Mouse (Mus musculus): Measurements from ENCODE around the gene Hmgn1. TPM values are rescaled to one million over a fixed set of nuclear protein-coding genes. Genes with fewer than 3 reads are reported as not detected.
"Not testable (repeated sequence)": the region's sequence is repeated elsewhere in the genome, so short reads cannot be mapped to it uniquely, and the experiment has no call there.

Gene Hmgn1
- polyA plus RNA-seq, 1 experiment from 2014 or later, result 72.6 TPM

DNA sequence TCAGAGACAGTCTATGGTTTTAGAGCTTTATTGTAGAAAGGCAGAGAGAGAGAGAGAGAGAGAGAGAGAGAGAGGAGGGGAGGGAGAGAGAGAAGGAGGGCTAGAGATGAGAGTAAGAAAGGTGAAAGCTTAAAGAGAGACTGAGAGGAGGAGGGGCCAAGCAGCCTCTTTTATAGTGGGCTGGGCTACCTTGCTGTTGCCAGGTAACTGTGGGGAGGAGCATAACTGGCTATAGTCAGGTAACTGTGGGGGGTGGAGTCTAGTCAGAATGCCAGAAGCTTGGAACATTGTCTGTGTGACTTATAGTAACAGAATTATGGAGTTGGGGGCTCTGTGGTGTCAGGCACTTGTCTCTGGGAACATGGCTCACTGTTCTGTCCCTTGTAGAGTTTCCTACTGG is 29.7 kb downstream of the Hmgn1 start:
- not testable (repeated sequence) for H3K27ac ChIP-seq; H3K79me2 ChIP-seq (ENCODE audit: inconsistent target); H3K4me3 ChIP-seq (ENCODE audit: inconsistent target); H3K36me3 ChIP-seq (ENCODE audit: inconsistent target)

DNA sequence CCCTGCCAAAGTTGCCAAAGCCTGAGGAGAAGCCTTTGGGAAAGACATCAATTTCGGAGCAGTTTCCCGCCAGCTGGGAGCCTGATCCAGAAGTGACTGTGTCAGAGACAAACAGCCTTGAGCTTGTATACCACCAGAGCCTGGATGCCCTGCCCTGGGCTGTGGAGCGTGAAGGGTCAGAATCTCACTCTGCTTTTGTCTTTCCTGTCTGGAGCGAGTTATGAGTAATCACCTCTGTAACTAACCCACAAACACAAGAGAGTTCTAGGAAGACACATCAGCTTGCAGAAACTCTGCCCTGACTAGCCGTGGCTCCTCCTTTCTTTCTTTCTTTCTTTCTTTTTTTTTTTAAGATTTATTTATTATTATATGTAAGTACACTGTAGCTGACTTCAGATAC is 31.6 kb downstream of the Hmgn1 start:
- Histone ChIP-seq H3K36me3 (ENCODE audit: inconsistent target) (no peaks in the 10 kb centered on the region), H3K27ac (no peak overlapping the region), H3K4me3 (ENCODE audit: inconsistent target) (no peak overlapping the region), H3K79me2 (ENCODE audit: inconsistent target) (no peaks in the 10 kb centered on the region)
- 89% methylated on average over 5 of the region's 5 CpGs for WGBS (ENCODE audit: missing documents)

DNA sequence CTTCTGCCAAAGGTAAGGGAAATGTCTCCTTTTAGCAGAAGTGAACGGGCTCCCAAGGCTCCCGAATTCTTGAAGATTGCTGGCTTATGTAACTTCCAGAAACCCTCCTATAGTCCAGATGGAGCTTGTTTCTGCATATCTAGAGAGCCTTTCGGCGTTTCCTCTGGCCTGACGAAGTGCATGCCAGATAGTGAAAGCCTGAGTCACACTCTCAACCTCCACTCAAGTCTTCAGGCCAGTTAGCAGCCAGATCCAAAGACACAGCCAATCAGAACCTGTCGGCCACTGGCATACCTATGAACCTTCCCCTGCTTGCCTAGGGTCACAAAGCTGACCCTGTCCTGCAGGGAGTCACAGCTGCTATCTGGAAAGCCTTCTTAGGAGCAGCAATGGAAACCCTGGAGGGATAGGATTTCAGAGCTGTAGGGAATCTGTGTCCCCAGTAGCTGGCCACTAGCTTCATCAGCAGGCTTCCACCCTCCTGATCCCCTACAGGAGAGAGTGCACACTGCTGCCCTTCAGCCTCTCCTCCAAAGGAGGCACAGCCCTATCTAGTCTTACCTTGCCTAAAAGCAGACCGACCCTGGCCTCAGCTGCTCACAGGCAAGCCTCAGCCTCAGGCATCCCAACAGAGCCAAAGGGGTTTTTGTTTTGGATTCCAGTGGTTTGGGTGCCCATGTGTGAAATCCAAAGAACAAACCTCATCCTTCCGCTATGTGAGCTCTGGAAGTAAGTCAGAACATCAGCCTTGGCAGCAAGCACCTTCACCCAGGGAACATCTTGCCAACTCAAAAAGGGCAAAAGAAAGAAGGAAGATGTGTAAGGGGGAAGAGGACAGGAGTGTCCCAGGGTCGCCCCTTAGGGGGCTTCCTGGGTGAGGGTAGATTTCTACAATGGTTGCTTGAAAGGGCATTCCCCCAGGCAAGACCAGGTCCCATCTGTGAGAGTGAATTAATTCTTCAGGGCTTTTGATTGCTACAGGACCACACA is 35.7 kb downstream of the Hmgn1 start:
- H3K4me3 ChIP-seq (ENCODE audit: inconsistent target), result no peak overlapping the region
- H3K79me2 ChIP-seq (ENCODE audit: inconsistent target), result no peaks in the 10 kb centered on the region
- no peak overlapping the region for H3K27ac ChIP-seq
- 84% methylated on average over 9 of the region's 9 CpGs for WGBS (ENCODE audit: missing documents)
- H3K36me3 ChIP-seq (ENCODE audit: inconsistent target), result no peaks in the 10 kb centered on the region

DNA sequence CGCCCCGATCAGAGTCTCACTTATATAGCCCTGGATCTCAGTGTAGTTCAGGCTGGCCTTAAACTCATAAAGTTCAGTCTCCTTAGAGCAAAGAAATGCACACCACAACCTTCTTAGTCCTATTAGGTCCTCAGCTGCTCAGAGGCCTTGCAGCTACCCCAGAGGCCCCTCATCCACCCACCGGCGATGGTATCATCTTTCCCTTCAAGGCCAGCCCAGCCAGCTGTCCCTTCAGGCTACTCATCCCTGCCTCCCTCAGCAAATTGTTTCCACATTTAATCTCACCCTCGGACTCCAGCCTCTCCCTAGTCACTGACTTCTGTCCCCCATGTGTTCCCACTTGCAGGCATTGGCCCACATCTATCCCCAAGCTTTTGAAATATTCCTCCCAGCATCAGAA is 39.4 kb downstream of the Hmgn1 start:
- Histone ChIP-seq H3K36me3 (ENCODE audit: inconsistent target) (no peaks in the 10 kb centered on the region), H3K27ac (no peak overlapping the region), H3K4me3 (ENCODE audit: inconsistent target) (no peak overlapping the region), H3K79me2 (ENCODE audit: inconsistent target) (no peaks in the 10 kb centered on the region)
- WGBS (ENCODE audit: missing documents), result 97% methylated on average over 5 of the region's 5 CpGs

DNA sequence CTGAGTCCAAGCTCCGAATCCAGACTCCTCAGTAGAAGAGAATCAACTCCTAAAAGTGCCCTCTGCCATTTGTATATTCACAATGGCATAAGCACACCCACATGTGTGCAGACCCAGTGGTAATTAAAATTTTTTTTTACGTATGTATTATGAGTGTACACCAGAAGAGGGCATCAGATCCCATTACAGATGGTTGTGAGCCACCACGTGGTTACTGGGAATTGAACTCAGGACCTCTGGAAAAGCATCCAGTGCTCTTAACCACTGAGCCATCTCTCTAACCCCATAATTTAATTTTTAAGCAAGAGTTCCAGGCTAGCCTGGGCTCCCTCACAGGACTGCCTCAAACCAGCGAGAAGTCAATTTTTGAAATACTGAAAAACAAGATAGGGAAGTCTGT is 40.1 kb downstream of the Hmgn1 start:
- WGBS (ENCODE audit: missing documents), result 72% methylated on average over 4 of the region's 4 CpGs

DNA sequence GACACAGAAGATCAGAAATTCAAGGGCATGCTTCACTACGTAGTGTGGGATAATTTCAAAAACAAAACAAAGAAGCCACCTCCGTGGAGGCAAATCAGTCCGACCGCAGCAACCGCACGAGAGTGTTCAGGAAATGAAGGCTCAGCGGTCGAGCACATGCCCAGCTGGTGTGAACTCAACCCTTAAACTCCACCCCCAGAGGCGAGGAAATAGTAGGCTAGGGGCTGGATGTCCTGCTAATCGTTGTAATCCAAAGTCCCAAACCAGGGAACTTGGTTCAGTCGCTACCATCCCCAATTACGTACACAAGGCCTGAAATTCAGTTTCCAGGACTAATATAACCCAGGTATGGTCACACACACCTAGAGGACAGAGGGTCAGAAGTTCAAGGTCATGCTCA is 40.5 kb downstream of the Hmgn1 start:
- Histone ChIP-seq H3K79me2 (ENCODE audit: inconsistent target) (no peaks in the 10 kb centered on the region), H3K4me3 (ENCODE audit: inconsistent target) (no peak overlapping the region), H3K27ac (no peak overlapping the region), H3K36me3 (ENCODE audit: inconsistent target) (no peaks in the 10 kb centered on the region)
- 25% methylated on average over 12 of the region's 12 CpGs for WGBS (ENCODE audit: missing documents)

More for the DNA sequence above, 40.1 kb downstream of the Hmgn1 start:
- no peaks in the 10 kb centered on the region for H3K79me2 ChIP-seq (ENCODE audit: inconsistent target)
- no peaks in the 10 kb centered on the region for H3K36me3 ChIP-seq (ENCODE audit: inconsistent target)
- no peak overlapping the region for H3K27ac ChIP-seq
- H3K4me3 ChIP-seq (ENCODE audit: inconsistent target), result no peak overlapping the region

DNA sequence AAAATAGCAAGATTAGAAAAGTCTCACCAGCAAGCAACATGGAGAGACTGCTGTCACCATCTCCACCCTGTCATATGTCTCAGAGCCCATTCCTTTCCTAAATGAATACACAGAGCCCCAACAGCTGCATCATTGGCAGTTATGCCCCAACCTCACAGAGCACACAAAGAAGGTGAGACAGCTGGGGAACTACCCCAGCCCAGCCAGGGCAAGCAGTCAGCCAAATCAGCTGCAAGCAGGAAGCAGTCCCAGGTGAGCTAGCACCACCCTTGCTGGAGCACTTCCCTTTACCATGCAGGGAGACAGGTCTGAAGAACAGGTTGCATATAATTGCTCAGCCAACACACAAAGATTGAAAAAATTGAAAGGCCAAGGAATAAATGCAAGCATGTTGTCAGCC is 41.9 kb downstream of the Hmgn1 start:
- H3K79me2 ChIP-seq (ENCODE audit: inconsistent target), result peaks cover 6% of the 10 kb centered on the region; the same call in 1 of the 2 replicates
- H3K4me3 ChIP-seq (ENCODE audit: inconsistent target), result no peak overlapping the region
- H3K27ac ChIP-seq, result no peak overlapping the region
- H3K36me3 ChIP-seq (ENCODE audit: inconsistent target), result no peaks in the 10 kb centered on the region

DNA sequence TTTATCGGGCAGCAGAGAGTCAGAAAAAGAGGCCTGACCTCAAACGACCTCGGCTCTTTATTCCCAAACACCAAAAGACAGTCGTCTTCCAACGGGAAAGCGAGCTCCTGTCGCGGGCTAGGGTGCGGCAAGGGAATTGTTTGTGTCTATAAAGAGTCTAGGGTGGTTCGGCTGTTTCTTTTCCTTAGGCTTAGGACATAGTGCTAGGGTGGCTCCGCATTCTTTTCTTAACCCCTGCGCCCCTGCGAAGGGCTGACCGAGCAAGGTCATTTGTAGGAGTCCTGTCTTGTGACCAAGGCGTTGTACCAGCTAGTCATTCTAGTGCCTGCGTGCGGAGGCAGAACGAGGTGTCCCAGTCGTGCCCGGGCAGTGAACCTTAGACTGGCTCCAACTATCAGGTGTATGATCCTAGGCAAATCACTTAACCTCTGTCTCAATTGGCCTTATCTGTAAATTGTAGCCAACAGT is 44.3 kb downstream of the Hmgn1 start:
- peaks cover 30% of the 10 kb centered on the region; the same call in 1 of the 2 replicates for H3K79me2 ChIP-seq (ENCODE audit: inconsistent target)
- peak overlapping the region; percentile 33 for H3K4me3 ChIP-seq (ENCODE audit: inconsistent target)
- H3K27ac ChIP-seq, result no peak overlapping the region
- no peaks in the 10 kb centered on the region for H3K36me3 ChIP-seq (ENCODE audit: inconsistent target)
- 50% methylated on average over 20 of the region's 20 CpGs for WGBS (ENCODE audit: missing documents)

DNA sequence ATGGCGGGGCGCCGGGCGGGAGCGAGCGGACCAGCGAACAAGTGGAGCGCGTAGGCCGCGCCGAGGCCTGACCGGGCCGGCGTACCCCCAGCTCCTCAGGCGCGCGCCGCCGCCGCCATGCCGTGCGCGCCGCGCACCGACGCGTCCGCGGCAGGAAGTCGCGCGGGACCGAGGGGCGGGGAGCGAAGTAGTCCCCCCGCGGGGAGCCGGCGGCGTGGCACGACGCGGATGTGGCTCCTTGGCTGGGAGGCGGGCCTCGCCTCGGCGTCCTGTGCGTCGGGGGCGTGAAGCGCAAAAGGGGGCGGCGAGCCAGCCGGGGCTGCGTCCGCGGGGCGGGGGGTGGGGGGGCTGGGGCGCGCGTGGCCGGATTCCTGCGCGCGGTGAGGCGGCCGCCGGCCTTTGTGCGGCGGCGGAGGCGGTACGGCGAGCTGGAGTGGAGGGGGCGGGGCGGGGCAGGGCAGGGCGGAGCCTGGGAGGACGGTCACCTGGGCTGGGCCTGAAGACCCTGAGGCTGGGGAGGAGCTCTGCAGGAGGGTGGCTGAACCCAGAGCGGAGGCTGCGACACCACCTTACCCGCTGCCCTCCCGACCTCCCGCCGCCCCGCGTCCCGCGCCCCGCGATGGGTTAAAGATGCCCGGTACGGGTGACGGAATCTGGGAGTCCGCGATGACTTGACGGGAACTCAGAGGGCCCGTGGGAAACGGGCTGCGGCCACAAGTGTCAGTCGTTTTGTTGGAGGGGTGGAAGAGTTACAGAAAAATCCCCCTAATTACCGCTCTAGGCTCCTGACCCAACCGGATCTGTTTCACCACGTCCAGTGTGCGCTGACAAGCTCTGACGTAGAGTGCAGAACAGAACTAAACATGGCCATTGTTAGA is 45.0 kb downstream of the Hmgn1 start, which contains the start of gene Brwd1:
Gene Brwd1 (minus strand): TSS at position 226 of the 878 bp plus-strand sequence.
- H3K4me3 ChIP-seq (ENCODE audit: inconsistent target), result peak within 1 kb of the TSS; percentile 33
- 1% methylated on average over 52 of the region's 107 CpGs for WGBS (ENCODE audit: missing documents)
- no peaks in the 10 kb centered on the region for H3K36me3 ChIP-seq (ENCODE audit: inconsistent target)
- no peak within 1 kb of the TSS for H3K27ac ChIP-seq
- H3K79me2 ChIP-seq (ENCODE audit: inconsistent target), result peaks cover 37% of the 10 kb centered on the region; the same call in 1 of the 2 replicates

DNA sequence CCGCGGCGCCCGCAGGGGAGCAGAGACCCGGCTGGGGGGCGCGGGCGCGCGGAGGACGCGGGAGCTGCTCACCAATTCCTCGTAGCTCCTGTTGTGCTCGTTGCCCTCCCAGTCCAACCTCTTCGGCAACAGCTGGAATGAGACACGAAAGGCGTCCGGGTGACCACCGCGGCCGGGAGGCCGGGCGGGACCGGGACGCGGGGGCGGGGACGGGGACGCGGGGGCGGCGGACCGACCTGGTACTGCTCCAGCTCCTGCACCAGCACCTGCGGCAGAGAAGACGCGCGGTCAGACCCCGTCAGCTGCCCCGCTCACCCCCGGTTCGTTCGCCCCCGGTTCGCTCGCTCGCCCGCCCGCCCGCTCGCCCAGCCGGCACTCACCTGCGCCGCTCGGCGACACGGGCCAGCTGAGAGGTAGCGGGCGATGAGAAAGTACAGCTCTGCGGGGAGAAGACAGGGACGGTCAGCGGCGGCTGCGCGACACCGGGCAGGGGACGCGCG is 45.7 kb downstream of the Hmgn1 start:
- WGBS (ENCODE audit: missing documents), result under 1% methylated on average over 57 of the region's 68 CpGs
- H3K79me2 ChIP-seq (ENCODE audit: inconsistent target), result peaks cover 44% of the 10 kb centered on the region; the same call in 1 of the 2 replicates
- H3K4me3 ChIP-seq (ENCODE audit: inconsistent target), result peak overlapping the region; percentile 9; the same call in 1 of the 2 replicates
- no peak overlapping the region for H3K27ac ChIP-seq
- H3K36me3 ChIP-seq (ENCODE audit: inconsistent target), result no peaks in the 10 kb centered on the region

DNA sequence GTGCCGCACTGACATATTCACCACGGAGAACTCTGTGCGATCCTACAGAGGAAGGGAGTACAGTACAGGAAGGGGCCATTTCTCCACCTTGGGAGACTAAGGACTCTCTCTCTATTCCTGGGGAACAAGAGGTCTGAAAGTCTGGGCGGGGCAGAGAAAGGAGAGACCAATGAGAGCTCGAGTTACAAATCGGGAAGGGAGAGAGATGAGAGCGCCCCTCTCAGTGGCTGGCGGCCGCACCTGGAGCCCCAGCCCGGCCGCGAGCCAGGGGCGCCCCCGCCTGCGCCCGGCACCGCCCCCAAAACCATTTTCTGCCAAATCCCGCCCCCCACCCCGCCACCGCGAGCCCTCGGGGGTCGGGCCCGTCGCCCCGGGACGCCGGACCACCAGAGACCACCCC is 46.2 kb downstream of the Hmgn1 start:
- peaks cover 47% of the 10 kb centered on the region; the same call in 1 of the 2 replicates for H3K79me2 ChIP-seq (ENCODE audit: inconsistent target)
- H3K36me3 ChIP-seq (ENCODE audit: inconsistent target), result no peaks in the 10 kb centered on the region
- WGBS (ENCODE audit: missing documents), result 2% methylated on average over 28 of the region's 28 CpGs
- H3K4me3 ChIP-seq (ENCODE audit: inconsistent target), result no peak overlapping the region; the same call in 1 of the 2 replicates
- no peak overlapping the region for H3K27ac ChIP-seq

DNA sequence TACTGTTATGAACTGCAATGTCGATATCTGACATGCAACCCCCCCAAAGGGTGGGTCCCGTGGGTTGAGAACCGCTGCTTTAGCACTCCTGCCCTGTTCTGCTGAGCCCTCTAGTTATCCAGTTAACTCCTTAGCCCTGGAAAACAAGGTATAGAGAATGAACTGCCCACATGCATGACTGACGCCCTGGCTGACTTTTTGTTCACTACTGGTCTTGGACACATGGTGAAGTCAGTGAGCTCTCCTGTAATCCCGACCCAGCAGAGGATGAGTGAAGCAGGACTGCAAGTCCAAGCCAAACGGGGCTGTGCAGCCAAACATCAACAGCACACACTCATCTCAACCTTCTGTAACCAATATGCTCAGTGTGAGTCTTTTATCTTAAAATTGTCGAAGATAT is 47.0 kb downstream of the Hmgn1 start:
- no peak overlapping the region for H3K27ac ChIP-seq
- H3K79me2 ChIP-seq (ENCODE audit: inconsistent target), result peaks cover 55% of the 10 kb centered on the region; the same call in 1 of the 2 replicates
- H3K4me3 ChIP-seq (ENCODE audit: inconsistent target), result no peak overlapping the region
- WGBS (ENCODE audit: missing documents), result 92% methylated on average over 7 of the region's 7 CpGs
- no peaks in the 10 kb centered on the region for H3K36me3 ChIP-seq (ENCODE audit: inconsistent target)

Measured in macrophage (primary cell).